Mouse (Mus musculus) ES-E14 (cell line): ENCODE measurements around the gene Ppox. TPM values are rescaled to one million over a fixed set of nuclear protein-coding genes. Genes with fewer than 3 reads are reported as not detected.

ENCODE experiments used
- DNase-seq: peaks from one replicate; pipeline ENCODE4 v3.0.0-alpha.2; 2013; ENCODE audit warnings: low read depth, low spot score
- H3K27ac ChIP-seq: 2 replicates; pipeline ENCODE4 v1.5.1; 2012; ENCODE audit warnings: low read depth, mild to moderate bottlenecking, low read length, moderate library complexity, mixed read lengths; ENCODE audit not compliant: poor library complexity, insufficient read depth, severe bottlenecking
- H3K36me3 ChIP-seq: 2 replicates; pipeline ENCODE4 v1.6.1; 2012; ENCODE audit warnings: mild to moderate bottlenecking, low read length, moderate library complexity, mixed read lengths; ENCODE audit not compliant: control insufficient read depth, poor library complexity, insufficient read depth, severe bottlenecking
- H3K4me1 ChIP-seq, 2 experiments: fragments of 150-350 bp in 1 of 2; sonication (generic) in 1 of 2; 2 replicates each; pipeline ENCODE4 v1.6.1; 2012; ENCODE audit warnings: low read length in 2 of 2, mild to moderate bottlenecking in 1 of 2, mixed read lengths in 1 of 2; ENCODE audit not compliant: control insufficient read depth in 2 of 2, insufficient read depth in 2 of 2, poor library complexity in 1 of 2
- H3K4me3 ChIP-seq, 2 experiments: fragments of 150-350 bp in 1 of 2; sonication (generic) in 1 of 2; 2 replicates each; pipeline ENCODE4 v1.5.1; 2012; ENCODE audit warnings: low read length in 2 of 2, low read depth in 1 of 2, mild to moderate bottlenecking in 1 of 2, mixed read lengths in 1 of 2; ENCODE audit not compliant: insufficient read depth in 1 of 2, poor library complexity in 1 of 2, severe bottlenecking in 1 of 2
- H3K9ac ChIP-seq: 2 replicates; pipeline ENCODE4 v1.6.1; 2012; ENCODE audit warnings: low read depth, mild to moderate bottlenecking, low read length, mixed read lengths; ENCODE audit not compliant: poor library complexity, insufficient read depth, severe bottlenecking
- H3K9me3 ChIP-seq: fragments of 150-350 bp; sonication (generic); 2 replicates; pipeline ENCODE4 v1.6.1; 2012; ENCODE audit warnings: low read depth, mild to moderate bottlenecking, low read length; ENCODE audit not compliant: control insufficient read depth, insufficient read depth
- CHD2 ChIP-seq: IDR thresholded peaks from 2 replicates; pipeline ENCODE4 v1.6.1; 2014; ENCODE audit warnings: mild to moderate bottlenecking, low read depth, low read length, inconsistent platforms
- HCFC1 ChIP-seq: IDR thresholded peaks from 2 replicates; pipeline ENCODE4 v1.6.1; 2012; ENCODE audit warnings: low read length, inconsistent platforms, borderline replicate concordance; ENCODE audit not compliant: insufficient read depth
- MAFK ChIP-seq: IDR thresholded peaks from 2 replicates; pipeline ENCODE4 v1.6.1; 2014; ENCODE audit warnings: mild to moderate bottlenecking, low read depth, low read length, inconsistent platforms; ENCODE audit not compliant: insufficient read depth
- ZC3H11A ChIP-seq: IDR thresholded peaks from 2 replicates; pipeline ENCODE4 v1.6.1; 2012; ENCODE audit warnings: low read depth, mild to moderate bottlenecking, inconsistent platforms, low read length, borderline replicate concordance
- ZNF384 ChIP-seq: IDR thresholded peaks from 2 replicates; pipeline ENCODE4 v1.6.1; 2012; ENCODE audit warnings: low read depth, low read length, inconsistent platforms
- in situ Hi-C, 2 experiments: fragments of 600-800 bp; cut with MboI; formaldehyde crosslinking; loops; one replicate each; pipeline ENCODE4 v1.15.1; 2025; ENCODE audit warnings: low sequenced_read_pairs in 2 of 2, inconsistent platforms in 1 of 2; ENCODE audit not compliant: unreplicated experiment in 2 of 2
- total RNA-seq: library from RNA; depleted of rRNA; stranded (reverse); fragments of 300-350 nt; gene quantifications from 2 replicates; pipeline ENCODE4 v1.2.3, GENCODE M21; 2012

Ppox gene
- total RNA-seq, 1 experiment, result 15.5 TPM

- H3K4me3 ChIP-seq, result no peak overlapping the region
- no peak overlapping the region for H3K27ac ChIP-seq
- H3K9ac ChIP-seq, result no peak overlapping the region
- H3K36me3 ChIP-seq, result peaks cover 36% of the 10 kb centered on the region
- no peak for TF ChIP-seq ZC3H11A
- TF ChIP-seq MAFK, result no peak
- TF ChIP-seq CHD2, result no peak
- TF ChIP-seq HCFC1, result no peak
- TF ChIP-seq ZNF384, result no peak
- DNase-seq, result no peak
- peaks cover 0 to 5% of the 10 kb centered on the region in 2 experiments; a peak in 1 of 4 replicates for H3K4me1 ChIP-seq
- in situ Hi-C loops, result no loop called here
- H3K9me3 ChIP-seq, result no peaks in the 10 kb centered on the region
Observed at GRCm38 (mm10) chr1:171277736-171278135, 3.2 kb downstream of the Ppox start.

GRCm38 (mm10) chr1:171276110-171276748 is 4.8 kb downstream of the Ppox start:
- H3K4me3 ChIP-seq, result no peak overlapping the region
- no peak overlapping the region for H3K9ac ChIP-seq
- in situ Hi-C loops, result no loop called here
- H3K4me1 ChIP-seq, result peaks cover 0 to 10% of the 10 kb centered on the region in 2 experiments; a peak in 2 of 4 replicates
- no peaks in the 10 kb centered on the region for H3K9me3 ChIP-seq
- peaks cover 38% of the 10 kb centered on the region for H3K36me3 ChIP-seq
- no peak for DNase-seq
- TF ChIP-seq ZC3H11A, result no peak
- TF ChIP-seq CHD2, result no peak
- TF ChIP-seq MAFK, result no peak
- no peak overlapping the region; the same call in 1 of the 2 replicates for H3K27ac ChIP-seq

GRCm38 (mm10) chr1:171275144-171275734 is 5.7 kb downstream of the Ppox start:
- in situ Hi-C loops, result no loop called here
- no peak for TF ChIP-seq CHD2
- no peak for TF ChIP-seq ZC3H11A
- no peak for TF ChIP-seq MAFK
- no peak for TF ChIP-seq ZNF384
- no peak for TF ChIP-seq HCFC1
- Histone ChIP-seq H3K9me3 (no peaks in the 10 kb centered on the region), H3K4me3 (no peak overlapping the region), H3K27ac (no peak overlapping the region), H3K9ac (no peak overlapping the region), H3K4me1 (peaks cover 0 to 9% of the 10 kb centered on the region in 2 experiments; a peak in 2 of 4 replicates), H3K36me3 (peaks cover 38% of the 10 kb centered on the region)
- DNase-seq, result no peak

- Histone ChIP-seq H3K9ac (no peak overlapping the region), H3K4me1 (peaks cover 0 to 4% of the 10 kb centered on the region in 2 experiments; a peak in 2 of 4 replicates), H3K9me3 (no peaks in the 10 kb centered on the region), H3K4me3 (no peak overlapping the region), H3K27ac (no peak overlapping the region), H3K36me3 (peaks cover 38% of the 10 kb centered on the region)
- in situ Hi-C loops, result no loop called here
- no peak for TF ChIP-seq MAFK
- TF ChIP-seq ZC3H11A, result no peak
- no peak for TF ChIP-seq CHD2
- no peak for TF ChIP-seq HCFC1
- DNase-seq, result no peak
Observed at GRCm38 (mm10) chr1:171274171-171274570, 6.8 kb downstream of the Ppox start.

- no peak overlapping the region for H3K27ac ChIP-seq
- in situ Hi-C loops, result no loop called here
Observed at GRCm38 (mm10) chr1:171272086-171272485, 8.9 kb downstream of the Ppox start.

More at GRCm38 (mm10) chr1:171272086-171272485, 8.9 kb downstream of the Ppox start:
- H3K36me3 ChIP-seq, result peaks cover 29% of the 10 kb centered on the region
- no peak overlapping the region for H3K4me3 ChIP-seq
- TF ChIP-seq ZC3H11A (no peak), MAFK (no peak), HCFC1 (no peak), CHD2 (no peak), ZNF384 (no peak)
- no peak for DNase-seq
- no peak overlapping the region for H3K9ac ChIP-seq
- H3K4me1 ChIP-seq, result peaks cover 0 to 4% of the 10 kb centered on the region in 2 experiments; a peak in 2 of 4 replicates
- H3K9me3 ChIP-seq, result no peaks in the 10 kb centered on the region
